Mouse (Mus musculus): Measurements from ENCODE around the gene Crhr1. TPM values are rescaled to one million over a fixed set of nuclear protein-coding genes. Genes with fewer than 3 reads are reported as not detected.

Gene Crhr1
- polyA plus RNA-seq, 1 experiment: 0.24 TPM

- no peak for DNase-seq
- TF ChIP-seq CTCF (IDR thresholded peaks at IDR 0.05; ENCODE audit: borderline replicate concordance, control insufficient read depth, extremely low read depth, insufficient read depth, low read length, poor library complexity) (no peak), POLR2A (IDR thresholded peaks at IDR 0.05; ENCODE audit: control insufficient read depth, extremely low read depth, insufficient read depth, low read length, poor library complexity) (no peak)
- Histone ChIP-seq H3K27ac (ENCODE audit: control insufficient read depth, insufficient read depth, low read length) (no peak overlapping the region), H3K4me1 (replicated peaks; ENCODE audit: control insufficient read depth, insufficient read depth, low read length) (no peaks in the 10 kb centered on the region), H3K27me3 (ENCODE audit: control insufficient read depth, insufficient read depth, low read length) (no peaks in the 10 kb centered on the region), H3K4me3 (ENCODE audit: control insufficient read depth, insufficient read depth, low read length) (no peak overlapping the region), H3K36me3 (ENCODE audit: control insufficient read depth, insufficient read depth, low read length) (no peaks in the 10 kb centered on the region)
- 85% methylated on average over 3 of the region's 3 CpGs for WGBS
Measured at GRCm38 (mm10) chr11:104218075-104218474, 85.4 kb downstream of the Crhr1 start.

GRCm38 (mm10) chr11:104220291-104220690 lies 87.6 kb downstream of the Crhr1 start:
- H3K4me3 ChIP-seq (ENCODE audit: control insufficient read depth, insufficient read depth, low read length): no peak overlapping the region
- H3K27ac ChIP-seq (ENCODE audit: control insufficient read depth, insufficient read depth, low read length): no peak overlapping the region
- H3K4me1 ChIP-seq (replicated peaks; ENCODE audit: control insufficient read depth, insufficient read depth, low read length): no peaks in the 10 kb centered on the region
- TF ChIP-seq POLR2A (IDR thresholded peaks at IDR 0.05; ENCODE audit: control insufficient read depth, extremely low read depth, insufficient read depth, low read length, poor library complexity) (no peak), CTCF (IDR thresholded peaks at IDR 0.05; ENCODE audit: borderline replicate concordance, control insufficient read depth, extremely low read depth, insufficient read depth, low read length, poor library complexity) (no peak)
- 89% methylated on average over 4 of the region's 4 CpGs for WGBS
- DNase-seq: no peak
- no peaks in the 10 kb centered on the region for H3K36me3 ChIP-seq (ENCODE audit: control insufficient read depth, insufficient read depth, low read length)
- H3K27me3 ChIP-seq (ENCODE audit: control insufficient read depth, insufficient read depth, low read length): no peaks in the 10 kb centered on the region

- 88% methylated on average over 5 of the region's 5 CpGs for WGBS
- H3K4me1 ChIP-seq (replicated peaks; ENCODE audit: control insufficient read depth, insufficient read depth, low read length): no peaks in the 10 kb centered on the region
- DNase-seq: no peak
- H3K36me3 ChIP-seq (ENCODE audit: control insufficient read depth, insufficient read depth, low read length): no peaks in the 10 kb centered on the region
- no peak overlapping the region for H3K4me3 ChIP-seq (ENCODE audit: control insufficient read depth, insufficient read depth, low read length)
- TF ChIP-seq CTCF (IDR thresholded peaks at IDR 0.05; ENCODE audit: borderline replicate concordance, control insufficient read depth, extremely low read depth, insufficient read depth, low read length, poor library complexity) (no peak), POLR2A (IDR thresholded peaks at IDR 0.05; ENCODE audit: control insufficient read depth, extremely low read depth, insufficient read depth, low read length, poor library complexity) (no peak)
- H3K27me3 ChIP-seq (ENCODE audit: control insufficient read depth, insufficient read depth, low read length): no peaks in the 10 kb centered on the region
- no peak overlapping the region for H3K27ac ChIP-seq (ENCODE audit: control insufficient read depth, insufficient read depth, low read length)
Measured at GRCm38 (mm10) chr11:104221751-104222150, 89.1 kb downstream of the Crhr1 start.

- H3K4me1 ChIP-seq (replicated peaks; ENCODE audit: control insufficient read depth, insufficient read depth, low read length): no peaks in the 10 kb centered on the region
- TF ChIP-seq CTCF (IDR thresholded peaks at IDR 0.05; ENCODE audit: borderline replicate concordance, control insufficient read depth, extremely low read depth, insufficient read depth, low read length, poor library complexity) (no peak), POLR2A (IDR thresholded peaks at IDR 0.05; ENCODE audit: control insufficient read depth, extremely low read depth, insufficient read depth, low read length, poor library complexity) (no peak)
- H3K4me3 ChIP-seq (ENCODE audit: control insufficient read depth, insufficient read depth, low read length): no peak overlapping the region
- 86% methylated on average over 9 of the region's 9 CpGs for WGBS
- H3K27me3 ChIP-seq (ENCODE audit: control insufficient read depth, insufficient read depth, low read length): no peaks in the 10 kb centered on the region
- H3K36me3 ChIP-seq (ENCODE audit: control insufficient read depth, insufficient read depth, low read length): no peaks in the 10 kb centered on the region
- no peak overlapping the region for H3K27ac ChIP-seq (ENCODE audit: control insufficient read depth, insufficient read depth, low read length)
- no peak for DNase-seq
Measured at GRCm38 (mm10) chr11:104223301-104223700, 90.6 kb downstream of the Crhr1 start.

Other genes starting within 250 kb of the Crhr1 start
- 52.5 and 59.3 TPM in 2 replicates for gene Nsf, start 178.8 kb upstream of the Crhr1 start, polyA plus RNA-seq (2012; rRNA removed)
- gene Arf2, start 166.1 kb upstream of the Crhr1 start, polyA plus RNA-seq (2012; rRNA removed): 10.4 and 14.7 TPM in 2 replicates
- 0.22 TPM in 1 of 2 replicates, not detected in the other for gene Sppl2c, start 53.5 kb downstream of the Crhr1 start, polyA plus RNA-seq (2012; rRNA removed)
- 0.62 and 1.4 TPM in 2 replicates for gene Mapt, start 98.5 kb downstream of the Crhr1 start, polyA plus RNA-seq (2012; rRNA removed)